Mouse (Mus musculus): ENCODE measurements around the gene Inpp5a.
A peak's percentile ranks its signal among the peaks of the same experiment; 100 is the strongest.

Gene Inpp5a

DNA sequence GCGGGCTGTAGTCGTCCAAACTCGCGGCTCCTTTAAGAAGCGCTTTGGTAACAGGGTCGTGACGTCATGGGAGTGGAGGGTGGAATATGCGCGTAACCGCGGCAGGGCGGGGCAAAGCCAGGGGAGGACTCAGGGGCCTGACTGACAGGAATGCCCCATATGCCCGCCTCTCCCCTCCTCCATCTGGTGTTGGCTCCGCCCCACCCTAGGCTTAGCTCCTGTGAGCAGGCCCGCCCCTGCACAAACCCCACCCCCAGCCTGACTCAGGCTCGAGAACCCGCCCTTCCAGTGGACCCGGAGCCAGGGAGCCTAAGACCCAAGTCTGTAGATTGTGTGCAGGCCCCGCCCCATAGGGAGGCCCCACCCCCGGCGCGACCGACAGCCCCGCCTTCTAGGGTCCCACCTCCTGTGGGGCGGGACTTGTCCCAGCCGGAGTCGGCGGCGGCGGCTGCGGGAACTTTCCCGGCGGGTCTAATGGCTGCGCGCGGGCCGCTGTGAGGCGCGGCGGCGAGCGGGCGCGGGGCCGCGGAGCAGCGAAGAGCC, at the start of gene Inpp5a:
TSS of gene Inpp5a (plus strand) at position 440 of the 543 bp plus-strand sequence.
- peak; percentile 100 for DNase-seq

- no peak for DNase-seq
Measured at GRCm38 (mm10) chr7:139339184-139339583, 49.7 kb upstream of the Inpp5a start.

GRCm38 (mm10) chr7:139341020-139341660, 47.8 kb upstream of the Inpp5a start:
- DNase-seq: no peak

- DNase-seq: no peak
Measured at GRCm38 (mm10) chr7:139342809-139343208, 46.1 kb upstream of the Inpp5a start.

- no peak for DNase-seq
Measured at GRCm38 (mm10) chr7:139347051-139347450, 41.9 kb upstream of the Inpp5a start.

DNA sequence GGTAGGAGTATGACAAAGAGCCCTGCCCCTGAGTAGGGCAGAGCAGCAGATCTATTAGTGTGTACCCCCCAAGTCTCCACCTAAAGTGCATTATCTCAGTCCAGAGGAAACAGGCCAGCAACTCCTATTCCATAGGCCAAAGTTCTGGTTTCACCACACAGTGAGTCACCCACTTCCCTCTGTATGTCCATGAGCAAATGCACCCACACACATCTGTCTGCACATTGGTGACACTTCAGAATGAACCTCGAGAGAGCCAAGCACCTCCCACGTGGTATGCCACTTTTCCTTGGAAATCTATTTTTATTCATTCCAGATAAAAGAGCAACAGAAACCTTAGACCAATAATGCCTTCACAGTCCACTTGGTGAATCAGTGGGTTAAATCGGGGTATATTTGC, 38.3 kb upstream of the Inpp5a start:
- no peak for DNase-seq

- no peak for DNase-seq
Measured at GRCm38 (mm10) chr7:139354370-139355139, 34.4 kb upstream of the Inpp5a start.

DNA sequence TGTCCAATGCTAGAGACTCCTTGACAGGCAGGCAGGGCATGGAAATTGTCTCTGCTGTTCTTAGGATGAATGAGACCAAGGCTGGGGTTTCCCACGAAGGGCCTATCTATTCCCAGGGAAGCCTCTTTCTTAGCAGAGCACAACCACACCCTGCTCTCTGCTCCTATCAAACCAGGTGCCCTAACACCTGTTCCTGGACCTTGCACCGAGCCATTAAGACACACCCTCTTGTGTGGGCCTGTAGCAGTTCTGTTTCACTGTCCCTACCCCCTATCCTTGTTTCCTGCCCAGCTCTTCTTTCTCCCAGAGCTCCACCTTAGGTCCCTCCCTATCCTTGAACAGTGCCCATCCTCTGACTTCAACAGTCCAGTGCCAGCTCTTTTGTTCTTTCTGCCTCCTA, 31.9 kb upstream of the Inpp5a start:
- DNase-seq: no peak

GRCm38 (mm10) chr7:139359906-139360305, 29.0 kb upstream of the Inpp5a start:
- DNase-seq: no peak

DNA sequence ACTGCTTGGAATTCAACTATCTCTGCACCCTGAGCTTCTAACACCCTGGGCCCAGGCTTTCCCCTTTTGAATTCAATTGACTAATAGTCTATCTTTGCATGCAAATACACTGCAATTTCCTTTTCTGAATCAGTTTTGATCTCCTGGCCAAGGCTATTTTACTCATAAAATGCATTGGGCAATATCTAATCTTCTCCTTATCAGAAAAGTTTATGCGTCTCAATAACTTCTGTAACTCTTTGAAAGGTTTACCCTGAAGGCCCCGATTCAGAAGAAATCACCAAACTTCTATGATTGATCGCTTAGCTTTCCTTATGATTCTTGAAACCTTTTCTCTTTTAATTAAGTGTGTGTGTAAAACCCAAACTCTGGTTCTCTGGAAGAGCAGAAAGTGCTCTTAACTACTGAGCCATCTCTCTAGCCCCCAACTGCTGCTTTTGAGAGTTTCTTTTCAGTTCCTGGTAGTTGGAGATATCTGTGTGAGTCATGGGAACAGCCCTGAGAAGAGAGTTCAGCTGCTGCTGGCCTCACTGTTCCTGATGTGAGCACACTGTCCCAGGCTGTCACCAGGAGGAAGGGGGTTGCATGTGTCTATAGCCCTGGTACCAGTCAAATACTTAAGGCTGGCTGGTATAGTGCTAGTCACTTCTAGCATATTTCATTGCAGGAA, 27.9 kb upstream of the Inpp5a start:
- DNase-seq: no peak

- no peak for DNase-seq
Measured at GRCm38 (mm10) chr7:139361799-139362198, 27.1 kb upstream of the Inpp5a start.

DNA sequence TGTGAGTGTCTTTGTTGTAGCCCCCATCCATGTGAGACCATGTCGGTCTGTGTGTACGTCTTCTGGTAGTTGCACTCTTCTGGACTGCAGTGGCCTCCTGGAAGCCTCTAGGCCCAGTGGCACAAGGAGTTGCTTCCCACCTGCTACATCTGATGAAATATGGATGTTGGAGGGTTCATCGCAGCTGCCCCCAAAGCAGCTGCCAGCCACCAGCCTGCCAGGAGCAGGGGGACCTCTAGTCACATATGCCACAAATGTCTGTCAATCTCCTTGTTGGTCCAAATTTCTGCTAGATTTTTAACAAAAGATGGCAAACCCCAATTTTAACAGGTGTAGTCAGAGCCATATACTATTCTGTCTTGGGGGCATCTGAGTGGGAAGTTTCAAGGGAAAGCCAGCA, 26.4 kb upstream of the Inpp5a start:
- DNase-seq: no peak

GRCm38 (mm10) chr7:139363281-139364004, 25.5 kb upstream of the Inpp5a start:
- DNase-seq: no peak

- DNase-seq: no peak
Measured at GRCm38 (mm10) chr7:139364005-139364557, 24.8 kb upstream of the Inpp5a start.

DNA sequence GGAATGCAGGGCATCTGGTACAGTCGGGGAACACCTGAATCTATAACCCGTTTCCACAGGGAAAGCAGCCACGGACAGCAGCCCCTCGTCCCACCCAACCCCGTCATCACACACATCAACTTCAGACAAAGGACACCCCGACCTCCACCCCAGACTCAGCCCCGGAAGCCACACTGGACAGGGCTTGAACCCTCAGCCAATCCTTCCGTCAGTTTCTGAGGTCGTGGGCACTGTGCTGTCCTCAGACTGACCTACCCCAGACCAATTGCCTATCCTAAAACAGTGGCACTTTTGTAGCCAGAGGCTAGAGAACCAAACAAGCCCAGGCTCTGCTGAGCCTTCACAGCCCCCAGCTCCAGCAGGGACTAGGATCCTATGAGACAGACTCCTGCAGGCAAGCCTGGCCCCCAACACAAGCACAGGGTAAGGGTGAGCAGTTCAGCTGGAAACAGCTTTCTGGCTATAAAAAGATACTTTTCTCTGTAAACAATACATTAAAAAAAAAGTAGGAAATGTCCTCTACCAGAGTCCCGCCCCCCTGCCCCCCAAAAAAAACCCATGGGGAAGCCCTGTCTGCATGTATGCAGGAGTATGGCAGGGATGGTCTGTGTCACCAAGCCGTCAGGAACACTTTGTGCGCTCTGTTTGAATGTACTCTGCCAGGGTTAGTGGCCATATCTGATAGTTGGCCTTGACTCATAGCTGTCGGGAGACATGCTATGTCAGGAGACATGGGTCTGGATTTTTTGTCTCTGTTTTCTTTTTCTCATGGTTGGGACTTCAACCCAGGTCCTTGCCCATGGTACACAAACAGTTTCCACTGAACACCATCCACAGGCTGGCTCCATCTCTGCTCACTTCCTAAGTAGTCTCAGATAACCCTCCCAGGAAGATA, 23.7 kb upstream of the Inpp5a start:
- no peak for DNase-seq

DNA sequence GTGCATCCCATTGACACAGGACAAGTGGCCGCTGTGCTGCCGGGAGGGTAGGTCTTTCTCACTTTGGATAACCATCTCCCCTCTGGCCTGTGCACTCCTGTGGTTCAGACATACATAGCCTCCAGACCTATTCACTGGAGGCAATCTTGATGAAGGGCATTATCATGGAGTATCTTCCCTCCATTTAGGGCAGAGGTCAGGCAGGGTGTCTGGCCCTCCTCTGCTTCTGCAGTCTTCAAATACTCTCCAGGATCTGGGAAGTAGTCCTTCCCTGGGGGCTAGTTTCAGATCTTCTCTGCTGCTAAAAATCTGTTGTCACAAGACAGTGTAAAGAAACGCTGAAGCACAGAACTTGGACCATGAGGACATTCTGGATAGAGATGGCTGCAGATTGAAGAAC, 22.8 kb upstream of the Inpp5a start:
- no peak for DNase-seq

- no peak for DNase-seq
Measured at GRCm38 (mm10) chr7:139366549-139366948, 22.4 kb upstream of the Inpp5a start.

- DNase-seq: no peak
Measured at GRCm38 (mm10) chr7:139368218-139368617, 20.7 kb upstream of the Inpp5a start.

DNA sequence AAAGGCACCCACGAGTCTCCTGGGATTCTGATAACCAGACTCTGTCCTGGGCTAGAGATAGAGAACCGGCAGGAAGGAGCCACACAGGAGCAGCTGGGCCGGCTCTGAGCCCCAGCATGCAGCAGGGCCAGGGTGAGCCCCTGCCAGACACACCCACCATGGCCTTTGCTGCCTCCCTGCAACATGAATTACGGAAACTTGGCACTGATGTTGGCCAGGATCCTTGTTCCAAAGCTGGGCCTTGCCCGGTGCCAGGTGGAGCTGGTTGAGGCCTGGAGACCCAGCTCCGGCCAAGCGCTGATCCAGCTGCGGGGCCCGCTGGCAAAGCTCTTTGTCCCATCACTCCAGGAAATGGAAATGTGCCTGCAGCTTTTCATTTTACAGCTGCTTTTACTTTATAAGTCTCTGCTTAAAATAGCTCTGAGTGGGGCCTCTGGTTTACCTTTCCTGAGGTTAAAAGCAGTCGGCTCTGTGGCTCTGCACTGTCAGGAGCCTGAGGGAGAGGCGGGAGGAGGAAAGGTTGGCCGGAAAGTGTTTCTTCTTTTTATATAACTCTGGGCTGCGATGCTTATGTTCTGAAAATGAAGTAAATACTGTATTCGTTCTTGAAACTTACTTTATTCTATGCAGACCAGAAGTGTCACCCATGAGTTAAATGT, 20.1 kb upstream of the Inpp5a start:
- no peak for DNase-seq

- no peak for DNase-seq
Measured at GRCm38 (mm10) chr7:139369501-139370088, 19.3 kb upstream of the Inpp5a start.

DNA sequence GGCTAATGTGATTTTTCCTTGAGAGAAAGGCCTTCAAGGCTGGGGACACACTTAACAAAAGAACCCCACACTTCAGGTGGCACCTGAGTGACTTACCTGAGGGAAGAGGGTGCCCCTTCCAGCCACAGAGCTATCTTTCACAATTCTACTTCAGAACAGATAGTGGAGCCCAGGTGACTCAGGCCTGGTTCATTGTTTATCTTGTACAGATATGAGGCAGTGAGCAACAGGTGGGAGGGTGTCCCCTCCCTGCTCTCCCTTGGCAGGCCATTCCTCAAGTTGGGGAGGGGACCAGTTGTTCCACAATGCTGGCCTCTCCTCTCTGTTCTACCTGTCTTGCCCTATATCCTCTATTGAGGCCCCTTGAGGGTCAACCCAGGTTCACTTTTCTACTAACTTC, 17.5 kb upstream of the Inpp5a start:
- no peak for DNase-seq

Measured in B cell, adult 2 months (primary cell).